Mouse (Mus musculus) CH12.LX (cell line): ENCODE data around the gene Fggy. TPM values are rescaled to one million over a fixed set of nuclear protein-coding genes. Genes with fewer than 3 reads are reported as not detected.

Experiments
- DNase-seq: peaks from one replicate; pipeline ENCODE4 v3.0.0-alpha.2; 2013; ENCODE audit errors: extremely low read depth
- H3K27ac ChIP-seq: 2 replicates; pipeline ENCODE4 v1.5.1; 2012; ENCODE audit warnings: low read depth, mild to moderate bottlenecking, control low read depth, moderate library complexity; ENCODE audit not compliant: insufficient read depth
- H3K27me3 ChIP-seq: replicated peaks from 2 replicates; pipeline ENCODE3; 2012; ENCODE audit warnings: inconsistent platforms
- H3K36me3 ChIP-seq, 2 experiments: replicated peaks in 1 of 2; 2 replicates each; pipeline versions ENCODE3 to v1.6.1; 2012; ENCODE audit warnings: inconsistent platforms in 1 of 2, low read length in 1 of 2, mild to moderate bottlenecking in 1 of 2, mixed read lengths in 1 of 2, moderate library complexity in 1 of 2; ENCODE audit not compliant: control insufficient read depth in 1 of 2, insufficient read depth in 1 of 2
- H3K4me1 ChIP-seq, 2 experiments: 2 replicates each; pipeline ENCODE4 v1.6.1; 2012; ENCODE audit warnings: inconsistent platforms in 1 of 2, moderate library complexity in 1 of 2; ENCODE audit not compliant: insufficient read depth in 2 of 2, control insufficient read depth in 1 of 2
- H3K4me2 ChIP-seq: 2 replicates; pipeline ENCODE4 v1.6.1; 2012; ENCODE audit warnings: low read depth, mild to moderate bottlenecking, control low read depth; ENCODE audit not compliant: poor library complexity, insufficient read depth, severe bottlenecking
- H3K4me3 ChIP-seq, 3 experiments: fragments of 150-350 bp in 1 of 3; sonication (generic) in 1 of 3; replicated peaks in 1 of 3; 2 replicates each; pipeline versions ENCODE3 to v1.5.1; 2011 to 2012; ENCODE audit warnings: low read depth in 2 of 3, low read length in 2 of 3, mild to moderate bottlenecking in 2 of 3, moderate library complexity in 2 of 3, control low read depth in 1 of 3, improper control_type of control experiment in 1 of 3, inconsistent platforms in 1 of 3, mixed read lengths in 1 of 3; ENCODE audit not compliant: poor library complexity in 1 of 3
- H3K79me2 ChIP-seq: replicated peaks from 2 replicates; pipeline ENCODE4 v1.6.1; 2012; ENCODE audit warnings: mild to moderate bottlenecking, moderate library complexity; ENCODE audit not compliant: control insufficient read depth, poor library complexity, insufficient read depth, severe bottlenecking; ENCODE audit errors: extremely low read depth
- H3K9ac ChIP-seq: 2 replicates; pipeline ENCODE4 v1.6.1; 2012; ENCODE audit warnings: low read depth, mild to moderate bottlenecking, control low read depth, moderate library complexity; ENCODE audit not compliant: insufficient read depth
- H3K9me3 ChIP-seq: replicated peaks from 2 replicates; pipeline ENCODE3; 2012; ENCODE audit warnings: low read length, inconsistent platforms, mixed read lengths
- BHLHE40 ChIP-seq: IDR thresholded peaks from 2 replicates; pipeline ENCODE4 v1.6.1; 2011; ENCODE audit warnings: mild to moderate bottlenecking, low read depth, low read length, improper control_type of control experiment
- CHD1 ChIP-seq: IDR thresholded peaks from 2 replicates; pipeline ENCODE4 v1.6.1; 2012; ENCODE audit warnings: low read depth, low read length, improper control_type of control experiment, inconsistent platforms
- CHD2 ChIP-seq: IDR thresholded peaks from 2 replicates; pipeline ENCODE4 v1.6.1; 2011; ENCODE audit warnings: low read length, improper control_type of control experiment
- EP300 ChIP-seq: IDR thresholded peaks from 2 replicates; pipeline ENCODE4 v1.6.1; 2011; ENCODE audit warnings: low read length, improper control_type of control experiment
- ETS1 ChIP-seq: conservative IDR thresholded peaks from 2 replicates; pipeline ENCODE4 v1.6.1; 2012; ENCODE audit warnings: low read depth, mild to moderate bottlenecking, inconsistent platforms, low read length, improper control_type of control experiment, moderate library complexity
- HCFC1 ChIP-seq: IDR thresholded peaks from 2 replicates; pipeline ENCODE4 v1.6.1; 2012; ENCODE audit warnings: low read depth, mild to moderate bottlenecking, inconsistent platforms, low read length, improper control_type of control experiment
- JUN ChIP-seq: IDR thresholded peaks from 2 replicates; pipeline ENCODE4 v1.6.1; 2011; ENCODE audit warnings: low read depth, mild to moderate bottlenecking, low read length, improper control_type of control experiment, moderate library complexity; ENCODE audit not compliant: insufficient read depth
- JUND ChIP-seq: conservative IDR thresholded peaks from 2 replicates; pipeline ENCODE4 v1.6.1; 2011; ENCODE audit warnings: low read depth, low read length, improper control_type of control experiment
- MAX ChIP-seq: IDR thresholded peaks from 2 replicates; pipeline ENCODE4 v1.6.1; 2011; ENCODE audit warnings: low read length, improper control_type of control experiment
- MAZ ChIP-seq: IDR thresholded peaks from 2 replicates; pipeline ENCODE4 v1.6.1; 2012; ENCODE audit warnings: low read depth, mild to moderate bottlenecking, inconsistent platforms, low read length, improper control_type of control experiment, moderate library complexity
- MXI1 ChIP-seq: IDR thresholded peaks from 2 replicates; pipeline ENCODE4 v1.6.1; 2011; ENCODE audit warnings: mild to moderate bottlenecking, low read depth, low read length, improper control_type of control experiment
- MYC ChIP-seq: IDR thresholded peaks from 2 replicates; pipeline ENCODE4 v1.6.1; 2011; ENCODE audit warnings: low read depth, mild to moderate bottlenecking, improper control_type of control experiment, low read length
- PAX5 ChIP-seq: IDR thresholded peaks from 2 replicates; pipeline ENCODE4 v1.6.1; 2012; ENCODE audit warnings: low read length, inconsistent platforms, mixed read lengths
- RAD21 ChIP-seq: IDR thresholded peaks from 2 replicates; pipeline ENCODE4 v1.6.1; 2011; ENCODE audit warnings: low read depth, mild to moderate bottlenecking, low read length, improper control_type of control experiment, moderate library complexity
- RCOR1 ChIP-seq: conservative IDR thresholded peaks from 2 replicates; pipeline ENCODE4 v1.6.1; 2012; ENCODE audit warnings: low read depth, mild to moderate bottlenecking, inconsistent platforms, low read length, improper control_type of control experiment
- SIN3A ChIP-seq: IDR thresholded peaks from 2 replicates; pipeline ENCODE4 v1.6.1; 2012; ENCODE audit warnings: low read length, improper control_type of control experiment, inconsistent platforms
- TBP ChIP-seq: conservative IDR thresholded peaks from 2 replicates; pipeline ENCODE4 v1.6.1; 2011; ENCODE audit warnings: low read depth, low read length, improper control_type of control experiment
- TCF12 ChIP-seq: IDR thresholded peaks from 2 replicates; pipeline ENCODE4 v1.6.1; 2014; ENCODE audit warnings: low read depth, mild to moderate bottlenecking, inconsistent platforms, low read length, improper control_type of control experiment
- UBTF ChIP-seq: IDR thresholded peaks from 2 replicates; pipeline ENCODE4 v1.6.1; 2012; ENCODE audit warnings: low read depth, mild to moderate bottlenecking, inconsistent platforms, low read length, improper control_type of control experiment, moderate library complexity
- USF1 ChIP-seq: IDR thresholded peaks from 2 replicates; pipeline ENCODE4 v1.6.1; 2014; ENCODE audit warnings: low read depth, mild to moderate bottlenecking, inconsistent platforms, low read length, improper control_type of control experiment
- USF2 ChIP-seq: conservative IDR thresholded peaks from 2 replicates; pipeline ENCODE4 v1.6.1; 2011; ENCODE audit warnings: low read depth, low read length, improper control_type of control experiment
- ZC3H11A ChIP-seq: IDR thresholded peaks from 2 replicates; pipeline ENCODE4 v1.6.1; 2012; ENCODE audit warnings: low read depth, mild to moderate bottlenecking, inconsistent platforms, low read length, improper control_type of control experiment
- dilution Hi-C: fragments of 300-500 bp; cut with MboI; formaldehyde crosslinking; loops from 2 replicates; pipeline ENCODE4 v1.14.3; 2020; ENCODE audit warnings: low sequenced_read_pairs; ENCODE audit not compliant: extremely low pct_unique_long_range_greater_than_20kb, extremely low pct_ligation_motif_present
- in situ Hi-C: fragments of 300-500 bp; cut with MboI; formaldehyde crosslinking; loops from 3 replicates; pipeline ENCODE4 v1.14.3; 2019; ENCODE audit warnings: low sequenced_read_pairs, low pct_ligation_motif_present, low pct_unique_long_range_greater_than_20kb, mixed read lengths
- polyA plus RNA-seq: library from polyadenylated mRNA; unstranded; fragments of >175 nt; gene quantifications from 2 replicates; pipeline ENCODE4 v1.2.1, GENCODE M21; 2012; ENCODE audit warnings: low read depth; ENCODE audit not compliant: insufficient read length
- total RNA-seq, 2 experiments: library from RNA; depleted of rRNA; stranded (reverse); fragments of 300-350 nt in 1 of 2; fragments of >200 nt in 1 of 2; gene quantifications; 2 replicates each; pipeline ENCODE4 v1.2.3; 2012 to 2014

Fggy gene
- total and polyA plus RNA-seq, 3 experiments = 6.2 to 7.5 (median 6.9) TPM

GRCm38 (mm10) chr4:95573704-95574103 is 16.4 kb downstream of the Fggy start:
- Histone ChIP-seq H3K4me3 (no peak overlapping the region), H3K27me3 (no peaks in the 10 kb centered on the region), H3K27ac (no peak overlapping the region), H3K4me2 (no peak overlapping the region), H3K79me2 (no peaks in the 10 kb centered on the region), H3K4me1 (peaks cover 0 to 7% of the 10 kb centered on the region in 2 experiments; a peak in 2 of 4 replicates), H3K9ac (no peak overlapping the region), H3K9me3 (no peaks in the 10 kb centered on the region), H3K36me3 (no peaks in the 10 kb centered on the region)
- dilution Hi-C loops = no loop called here
- no peak for DNase-seq
- in situ Hi-C loops = loop anchor here (25.0 kb wide), 3 partner anchors 289 to 511 kb away; partner anchors contain the start of gene Jun
- TF ChIP-seq USF2 (no peak), USF1 (no peak), SIN3A (no peak), JUN (no peak), JUND (no peak), PAX5 (no peak), CHD2 (no peak), MXI1 (no peak), UBTF (no peak), TBP (no peak), BHLHE40 (no peak), MYC (no peak), HCFC1 (no peak), MAX (no peak), RCOR1 (no peak), RAD21 (no peak), ZC3H11A (no peak), CHD1 (no peak)

GRCm38 (mm10) chr4:95575411-95575911 is 18.2 kb downstream of the Fggy start:
- H3K4me1 ChIP-seq = peaks cover 0 to 7% of the 10 kb centered on the region in 2 experiments; a peak in 2 of 4 replicates
- H3K36me3 ChIP-seq = peaks cover 0 to 1% of the 10 kb centered on the region in 2 experiments
- no peak overlapping the region for H3K27ac ChIP-seq
- in situ Hi-C loops = no loop called here
- no peak overlapping the region for H3K4me3 ChIP-seq
- TF ChIP-seq JUN = no peak
- TF ChIP-seq ETS1 = no peak
- no peak for TF ChIP-seq MAZ
- no peak for TF ChIP-seq EP300
- no peak for TF ChIP-seq CHD1
- no peak for TF ChIP-seq TCF12
- H3K9ac ChIP-seq = no peak overlapping the region
- no peak overlapping the region for H3K4me2 ChIP-seq
- no peaks in the 10 kb centered on the region for H3K27me3 ChIP-seq
- no peaks in the 10 kb centered on the region for H3K9me3 ChIP-seq
- dilution Hi-C loops = no loop called here
- DNase-seq = no peak
- no peaks in the 10 kb centered on the region for H3K79me2 ChIP-seq
